Mouse (Mus musculus): ENCODE measurements at regions not wholly inside any gene's neighbourhood (a gene's known extent, or its start where the extent isn't known, plus 50 kb on each side); places are given as distances from the start of the nearest gene placed in this dataset.

GRCm38 (mm10) chr2:161398061-161398460 lies 289.2 kb upstream of the Chd6 start:
- TF ChIP-seq POLR2A (IDR thresholded peaks at IDR 0.05; ENCODE audit: extremely low read depth, insufficient read depth, low read length) (no peak), CTCF (IDR thresholded peaks at IDR 0.05; ENCODE audit: low read depth, low read length) (no peak)

GRCm38 (mm10) chr2:161390954-161391690 lies 282.2 kb upstream of the Chd6 start:
- no peak overlapping the region for H3K27ac ChIP-seq (replicated peaks; ENCODE audit: insufficient read depth, low read depth, low read length)
- no peaks in the 10 kb centered on the region for H3K27me3 ChIP-seq (ENCODE audit: control insufficient read depth, insufficient read depth, low read length)
- DNase-seq (ENCODE audit: extremely low read depth, low read depth, low spot score): no peak
- no peak overlapping the region for H3K9ac ChIP-seq (ENCODE audit: low read depth, low read length)
- 82% methylated on average over 15 of the region's 15 CpGs for WGBS
- TF ChIP-seq CTCF (IDR thresholded peaks at IDR 0.05; ENCODE audit: low read depth, low read length) (no peak), POLR2A (IDR thresholded peaks at IDR 0.05; ENCODE audit: extremely low read depth, insufficient read depth, low read length) (no peak)
- H3K36me3 ChIP-seq (ENCODE audit: control insufficient read depth, insufficient read depth, low read length): no peaks in the 10 kb centered on the region
- no peak overlapping the region for H3K4me3 ChIP-seq (ENCODE audit: insufficient read depth, low read depth, low read length)
- H3K79me2 ChIP-seq (ENCODE audit: control insufficient read depth, insufficient read depth, low read length): no peaks in the 10 kb centered on the region
- H3K4me1 ChIP-seq (ENCODE audit: control insufficient read depth, insufficient read depth, low read length): no peaks in the 10 kb centered on the region

More at GRCm38 (mm10) chr2:161398061-161398460, 289.2 kb upstream of the Chd6 start:
- WGBS: 86% methylated on average over 3 of the region's 3 CpGs
- no peak for DNase-seq (ENCODE audit: extremely low read depth, low read depth, low spot score)
- Histone ChIP-seq H3K36me3 (ENCODE audit: control insufficient read depth, insufficient read depth, low read length) (no peaks in the 10 kb centered on the region), H3K4me1 (ENCODE audit: control insufficient read depth, insufficient read depth, low read length) (no peaks in the 10 kb centered on the region), H3K27me3 (ENCODE audit: control insufficient read depth, insufficient read depth, low read length) (no peaks in the 10 kb centered on the region), H3K79me2 (ENCODE audit: control insufficient read depth, insufficient read depth, low read length) (no peaks in the 10 kb centered on the region), H3K9ac (ENCODE audit: low read depth, low read length) (no peak overlapping the region), H3K27ac (replicated peaks; ENCODE audit: insufficient read depth, low read depth, low read length) (no peak overlapping the region), H3K4me3 (ENCODE audit: insufficient read depth, low read depth, low read length) (no peak overlapping the region)

GRCm38 (mm10) chr2:161389318-161389835 lies 280.5 kb upstream of the Chd6 start:
- Histone ChIP-seq H3K27me3 (ENCODE audit: control insufficient read depth, insufficient read depth, low read length) (no peaks in the 10 kb centered on the region), H3K36me3 (ENCODE audit: control insufficient read depth, insufficient read depth, low read length) (no peaks in the 10 kb centered on the region), H3K27ac (replicated peaks; ENCODE audit: insufficient read depth, low read depth, low read length) (no peak overlapping the region), H3K9ac (ENCODE audit: low read depth, low read length) (no peak overlapping the region), H3K4me1 (ENCODE audit: control insufficient read depth, insufficient read depth, low read length) (no peaks in the 10 kb centered on the region), H3K4me3 (ENCODE audit: insufficient read depth, low read depth, low read length) (no peak overlapping the region), H3K79me2 (ENCODE audit: control insufficient read depth, insufficient read depth, low read length) (no peaks in the 10 kb centered on the region)
- WGBS: 82% methylated on average over 5 of the region's 5 CpGs
- TF ChIP-seq CTCF (IDR thresholded peaks at IDR 0.05; ENCODE audit: low read depth, low read length): no peak
- no peak for TF ChIP-seq POLR2A (IDR thresholded peaks at IDR 0.05; ENCODE audit: extremely low read depth, insufficient read depth, low read length)
- DNase-seq (ENCODE audit: extremely low read depth, low read depth, low spot score): no peak

GRCm38 (mm10) chr2:161387054-161387453 lies 278.2 kb upstream of the Chd6 start:
- H3K27ac ChIP-seq (replicated peaks; ENCODE audit: insufficient read depth, low read depth, low read length): no peak overlapping the region
- no peaks in the 10 kb centered on the region for H3K27me3 ChIP-seq (ENCODE audit: control insufficient read depth, insufficient read depth, low read length)
- H3K79me2 ChIP-seq (ENCODE audit: control insufficient read depth, insufficient read depth, low read length): no peaks in the 10 kb centered on the region
- WGBS: 76% methylated on average over 6 of the region's 6 CpGs
- H3K36me3 ChIP-seq (ENCODE audit: control insufficient read depth, insufficient read depth, low read length): no peaks in the 10 kb centered on the region
- no peak for DNase-seq (ENCODE audit: extremely low read depth, low read depth, low spot score)
- no peak overlapping the region for H3K9ac ChIP-seq (ENCODE audit: low read depth, low read length)
- no peaks in the 10 kb centered on the region for H3K4me1 ChIP-seq (ENCODE audit: control insufficient read depth, insufficient read depth, low read length)
- TF ChIP-seq CTCF (IDR thresholded peaks at IDR 0.05; ENCODE audit: low read depth, low read length) (no peak), POLR2A (IDR thresholded peaks at IDR 0.05; ENCODE audit: extremely low read depth, insufficient read depth, low read length) (no peak)
- no peak overlapping the region for H3K4me3 ChIP-seq (ENCODE audit: insufficient read depth, low read depth, low read length)

GRCm38 (mm10) chr2:161382411-161382810 lies 273.5 kb upstream of the Chd6 start:
- Histone ChIP-seq H3K79me2 (ENCODE audit: control insufficient read depth, insufficient read depth, low read length) (no peaks in the 10 kb centered on the region), H3K4me3 (ENCODE audit: insufficient read depth, low read depth, low read length) (no peak overlapping the region), H3K36me3 (ENCODE audit: control insufficient read depth, insufficient read depth, low read length) (no peaks in the 10 kb centered on the region), H3K9ac (ENCODE audit: low read depth, low read length) (no peak overlapping the region), H3K27ac (replicated peaks; ENCODE audit: insufficient read depth, low read depth, low read length) (no peak overlapping the region), H3K27me3 (ENCODE audit: control insufficient read depth, insufficient read depth, low read length) (no peaks in the 10 kb centered on the region), H3K4me1 (ENCODE audit: control insufficient read depth, insufficient read depth, low read length) (no peaks in the 10 kb centered on the region)
- 64% methylated on average over 3 of the region's 3 CpGs for WGBS
- no peak for TF ChIP-seq CTCF (IDR thresholded peaks at IDR 0.05; ENCODE audit: low read depth, low read length)
- TF ChIP-seq POLR2A (IDR thresholded peaks at IDR 0.05; ENCODE audit: extremely low read depth, insufficient read depth, low read length): no peak
- no peak for DNase-seq (ENCODE audit: extremely low read depth, low read depth, low spot score)

GRCm38 (mm10) chr2:161378313-161378712 lies 269.4 kb upstream of the Chd6 start:
- no peaks in the 10 kb centered on the region for H3K36me3 ChIP-seq (ENCODE audit: control insufficient read depth, insufficient read depth, low read length)
- H3K4me3 ChIP-seq (ENCODE audit: insufficient read depth, low read depth, low read length): no peak overlapping the region
- H3K4me1 ChIP-seq (ENCODE audit: control insufficient read depth, insufficient read depth, low read length): no peaks in the 10 kb centered on the region
- H3K27me3 ChIP-seq (ENCODE audit: control insufficient read depth, insufficient read depth, low read length): no peaks in the 10 kb centered on the region
- no peaks in the 10 kb centered on the region for H3K79me2 ChIP-seq (ENCODE audit: control insufficient read depth, insufficient read depth, low read length)
- 77% methylated on average over 4 of the region's 4 CpGs for WGBS
- no peak for TF ChIP-seq CTCF (IDR thresholded peaks at IDR 0.05; ENCODE audit: low read depth, low read length)
- no peak for TF ChIP-seq POLR2A (IDR thresholded peaks at IDR 0.05; ENCODE audit: extremely low read depth, insufficient read depth, low read length)
- no peak overlapping the region for H3K9ac ChIP-seq (ENCODE audit: low read depth, low read length)
- no peak for DNase-seq (ENCODE audit: extremely low read depth, low read depth, low spot score)
- no peak overlapping the region for H3K27ac ChIP-seq (replicated peaks; ENCODE audit: insufficient read depth, low read depth, low read length)
